Mouse (Mus musculus) lung, postnatal 0 days (tissue): Measurements from ENCODE around the gene Plekha1.

Source experiments
- CTCF ChIP-seq: IDR thresholded peaks from 2 replicates; pipeline ENCODE4 v1.5.1; 2016; ENCODE audit warnings: antibody characterized with exemption, mild to moderate bottlenecking
- EP300 ChIP-seq: IDR thresholded peaks from 2 replicates; pipeline ENCODE4 v1.6.1; 2016; ENCODE audit warnings: antibody characterized with exemption, mild to moderate bottlenecking, control low read depth

GRCm38 (mm10) chr7:130890871-130891270 lies 25.3 kb downstream of the Plekha1 start:
- no peak for TF ChIP-seq CTCF
- no peak for TF ChIP-seq EP300
